Mouse (Mus musculus): ENCODE data around the gene Gm9117. TPM values are rescaled to one million over a fixed set of nuclear protein-coding genes. Genes with fewer than 3 reads are reported as not detected.
"Not testable (repeated sequence)": the region's sequence is repeated elsewhere in the genome, so short reads cannot be mapped to it uniquely, and the experiment has no call there.

Gm9117 gene
- polyA plus RNA-seq (2015; fragmentation: Nextera tagmentation; extraction: Ambion mirVana), result not detected in 2 replicates

GRCm38 (mm10) chr3:93943443-93943842, at the start of gene Gm9117:
Gene Gm9117 (minus strand): TSS chr3:93943543.
- H3K9ac ChIP-seq (ENCODE audit: low read depth, low read length); H3K4me2 ChIP-seq (ENCODE audit: low read depth, low read length); H3K27me3 ChIP-seq (ENCODE audit: control insufficient read depth, insufficient read depth, low read depth, low read length); ATAC-seq (ENCODE audit: low read depth); H3K9me3 ChIP-seq (replicated peaks; ENCODE audit: control insufficient read depth, low read length); H3K4me1 ChIP-seq (ENCODE audit: control insufficient read depth, low read depth, low read length); H3K27ac ChIP-seq (ENCODE audit: low read length); H3K4me3 ChIP-seq (ENCODE audit: low read depth, low read length); H3K36me3 ChIP-seq (ENCODE audit: control insufficient read depth, insufficient read depth): not testable (repeated sequence)
- WGBS (ENCODE audit: insufficient replicate concordance), result 52% methylated on average over 4 of the region's 4 CpGs

DNA sequence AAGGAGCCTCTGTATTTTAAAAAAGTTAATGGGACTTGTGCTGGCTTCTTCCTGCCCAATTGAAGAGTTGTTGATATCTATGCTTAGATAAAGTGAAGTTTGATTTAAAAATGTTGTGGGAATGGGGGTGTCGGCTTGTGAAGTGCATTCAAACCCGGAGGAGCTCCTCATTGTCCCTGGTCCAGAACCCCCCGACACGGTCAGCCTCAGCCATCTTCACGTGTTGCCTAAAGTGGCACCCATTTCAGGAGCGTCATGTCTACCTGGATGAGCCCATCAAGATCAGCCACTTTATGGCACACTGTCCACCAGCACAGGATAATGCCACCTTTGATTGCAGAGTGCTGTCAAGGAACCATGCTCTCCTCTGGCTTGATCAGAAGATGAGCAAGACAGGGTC, 25.6 kb upstream of the Gm9117 start:
- WGBS (ENCODE audit: insufficient replicate concordance), result 60% methylated on average over 6 of the region's 6 CpGs
- not testable (repeated sequence) for H3K4me2 ChIP-seq (ENCODE audit: low read depth, low read length); ATAC-seq (ENCODE audit: low read depth); H3K4me1 ChIP-seq (ENCODE audit: control insufficient read depth, low read depth, low read length); H3K9me3 ChIP-seq (replicated peaks; ENCODE audit: control insufficient read depth, low read length); H3K27me3 ChIP-seq (ENCODE audit: control insufficient read depth, insufficient read depth, low read depth, low read length); H3K36me3 ChIP-seq (ENCODE audit: control insufficient read depth, insufficient read depth); H3K9ac ChIP-seq (ENCODE audit: low read depth, low read length); H3K4me3 ChIP-seq (ENCODE audit: low read depth, low read length); H3K27ac ChIP-seq (ENCODE audit: low read length)

DNA sequence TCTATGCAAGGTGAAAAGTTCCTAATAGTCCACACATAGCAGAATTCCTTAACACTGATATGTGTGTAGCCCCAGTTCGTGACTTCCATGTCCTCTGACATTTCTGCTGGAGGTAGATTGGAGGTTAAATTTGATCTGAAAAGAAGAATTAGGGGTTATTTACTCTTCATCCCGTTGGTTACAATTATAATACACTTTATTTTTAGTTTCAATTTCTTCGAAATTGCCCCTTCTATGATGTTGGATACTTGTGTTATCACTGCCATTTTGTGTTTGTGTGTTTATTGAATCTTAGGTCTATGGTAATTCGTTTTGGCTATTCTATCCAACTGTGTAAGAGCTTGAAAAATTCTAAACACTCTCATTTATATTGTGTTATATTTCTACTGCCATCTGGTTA, 17.9 kb upstream of the Gm9117 start, which contains the start of gene Tdpoz5:
TSS of gene Tdpoz5 (minus strand) at position 101 of the 400 bp plus-strand sequence.
- not testable (repeated sequence) for H3K4me2 ChIP-seq (ENCODE audit: low read depth, low read length); H3K27me3 ChIP-seq (ENCODE audit: control insufficient read depth, insufficient read depth, low read depth, low read length); H3K36me3 ChIP-seq (ENCODE audit: control insufficient read depth, insufficient read depth); H3K4me3 ChIP-seq (ENCODE audit: low read depth, low read length); H3K4me1 ChIP-seq (ENCODE audit: control insufficient read depth, low read depth, low read length); H3K9me3 ChIP-seq (replicated peaks; ENCODE audit: control insufficient read depth, low read length); H3K27ac ChIP-seq (ENCODE audit: low read length); H3K9ac ChIP-seq (ENCODE audit: low read depth, low read length); ATAC-seq (ENCODE audit: low read depth)
- 50% methylated on average over 2 of the region's 4 CpGs for WGBS (ENCODE audit: insufficient replicate concordance)

DNA sequence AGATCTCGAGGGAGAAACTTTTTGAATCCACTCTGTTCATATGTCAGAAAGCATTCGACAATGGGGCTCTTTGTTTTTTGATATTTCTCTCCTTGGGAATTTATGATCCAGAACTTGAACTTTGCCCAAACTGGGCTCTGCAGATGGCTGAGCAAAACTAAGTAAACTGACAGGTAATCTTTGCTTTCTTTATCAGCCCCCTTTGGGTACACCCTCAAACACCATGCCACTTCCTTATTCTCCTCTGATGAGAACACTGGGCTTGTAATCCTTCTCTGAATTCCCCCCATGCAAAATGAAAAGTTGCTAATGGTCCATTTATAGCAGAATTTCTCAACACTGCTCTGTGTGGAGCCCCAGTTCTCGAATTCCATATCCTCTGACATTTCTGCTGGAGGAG, 5.0 kb downstream of the Gm9117 start:
- H3K4me2 ChIP-seq (ENCODE audit: low read depth, low read length); H3K9me3 ChIP-seq (replicated peaks; ENCODE audit: control insufficient read depth, low read length); ATAC-seq (ENCODE audit: low read depth); H3K27me3 ChIP-seq (ENCODE audit: control insufficient read depth, insufficient read depth, low read depth, low read length); H3K36me3 ChIP-seq (ENCODE audit: control insufficient read depth, insufficient read depth); H3K4me1 ChIP-seq (ENCODE audit: control insufficient read depth, low read depth, low read length); H3K27ac ChIP-seq (ENCODE audit: low read length); H3K9ac ChIP-seq (ENCODE audit: low read depth, low read length); H3K4me3 ChIP-seq (ENCODE audit: low read depth, low read length): not testable (repeated sequence)
- no CpG with 5 or more reads among the region's 3 CpGs for WGBS (ENCODE audit: insufficient replicate concordance)

Other genes starting within 250 kb of the Gm9117 start
- not detected in 2 replicates for gene Gm5773, start 170.5 kb downstream of the Gm9117 start, polyA plus RNA-seq (2015; fragmentation: Nextera tagmentation; extraction: Ambion mirVana)
- gene Tdpoz4, start 147.1 kb downstream of the Gm9117 start, polyA plus RNA-seq (2015; fragmentation: Nextera tagmentation; extraction: Ambion mirVana), result not detected in 2 replicates
- gene Tdpoz3, start 117.5 kb downstream of the Gm9117 start, polyA plus RNA-seq (2015; fragmentation: Nextera tagmentation; extraction: Ambion mirVana), result not detected in 2 replicates
- gene Tdpoz5, start 17.8 kb upstream of the Gm9117 start, polyA plus RNA-seq (2015; fragmentation: Nextera tagmentation; extraction: Ambion mirVana), result not detected in 2 replicates
- gene Gm9125, start 111.3 kb upstream of the Gm9117 start, polyA plus RNA-seq (2015; fragmentation: Nextera tagmentation; extraction: Ambion mirVana), result not detected in 2 replicates
- gene Gm10697, start 129.1 kb upstream of the Gm9117 start, polyA plus RNA-seq (2015; fragmentation: Nextera tagmentation; extraction: Ambion mirVana), result not detected in 2 replicates
- not detected in 2 replicates for gene Gm10696, start 234.7 kb upstream of the Gm9117 start, polyA plus RNA-seq (2015; fragmentation: Nextera tagmentation; extraction: Ambion mirVana)

All from liver, embryonic 16.5 days (tissue).